Mouse (Mus musculus) adrenal gland, adult 8-10 months (tissue): ENCODE measurements around the gene Pitpnm2. TPM values are rescaled to one million over a fixed set of nuclear protein-coding genes. Genes with fewer than 3 reads are reported as not detected.

ENCODE experiments used
- DNase-seq: peaks from one replicate; pipeline ENCODE4 v3.0.0; 2022
- total RNA-seq, 4 experiments: library from RNA; stranded (reverse); gene quantifications; 2 replicates each; pipeline ENCODE4 v1.2.4; 2022

The Pitpnm2 gene
- total RNA-seq, 4 experiments from 2014 or later = 52.7 to 67.0 (median 62.5) TPM

- DNase-seq = no peak
Observed at GRCm38 (mm10) chr5:124089868-124090267, 159.7 kb downstream of the Pitpnm2 start.

DNA sequence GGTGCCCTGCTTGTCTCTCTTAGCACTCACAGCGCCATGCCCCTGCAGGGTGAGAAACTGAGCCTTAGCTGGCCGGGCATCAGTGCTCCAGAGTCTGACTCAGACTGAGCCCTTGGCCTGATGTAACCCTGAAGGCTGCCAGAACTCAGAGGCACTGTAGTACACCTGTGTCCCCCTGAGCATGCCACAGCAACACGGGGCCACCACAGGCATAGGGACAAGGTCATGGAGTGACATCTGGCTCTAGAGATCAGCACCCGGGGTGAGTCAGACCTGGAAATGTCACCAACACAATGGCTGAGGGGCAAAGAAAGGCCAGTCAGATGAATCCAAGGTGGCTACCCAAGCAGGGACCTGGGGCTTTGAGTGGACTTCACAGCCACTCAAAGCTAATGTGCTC is 162.7 kb downstream of the Pitpnm2 start:
- DNase-seq = peak; percentile 61

DNA sequence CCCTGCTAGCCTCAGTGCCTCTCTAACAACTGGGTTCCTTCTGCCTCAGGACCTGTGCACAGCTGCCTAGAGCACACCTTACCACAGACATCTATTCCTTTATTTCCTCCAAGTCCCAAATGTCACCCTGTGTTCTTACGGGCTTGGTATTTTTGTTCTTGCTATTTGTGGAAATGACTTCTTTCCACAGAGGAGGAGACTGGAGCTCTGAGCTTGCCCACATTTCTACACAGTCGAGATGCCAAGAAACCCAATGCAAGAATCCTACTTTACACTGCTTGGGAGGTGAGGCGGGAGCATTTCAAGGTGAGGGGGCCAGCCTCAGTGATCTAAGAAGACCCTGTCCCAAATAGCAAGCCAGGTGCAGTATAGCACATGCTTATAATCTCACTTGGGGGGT is 164.0 kb downstream of the Pitpnm2 start:
- DNase-seq = no peak

- DNase-seq = peak; percentile 71
Observed at GRCm38 (mm10) chr5:124084588-124085173, 164.9 kb downstream of the Pitpnm2 start.

- no peak for DNase-seq
Observed at GRCm38 (mm10) chr5:124083850-124084587, 165.5 kb downstream of the Pitpnm2 start.

DNA sequence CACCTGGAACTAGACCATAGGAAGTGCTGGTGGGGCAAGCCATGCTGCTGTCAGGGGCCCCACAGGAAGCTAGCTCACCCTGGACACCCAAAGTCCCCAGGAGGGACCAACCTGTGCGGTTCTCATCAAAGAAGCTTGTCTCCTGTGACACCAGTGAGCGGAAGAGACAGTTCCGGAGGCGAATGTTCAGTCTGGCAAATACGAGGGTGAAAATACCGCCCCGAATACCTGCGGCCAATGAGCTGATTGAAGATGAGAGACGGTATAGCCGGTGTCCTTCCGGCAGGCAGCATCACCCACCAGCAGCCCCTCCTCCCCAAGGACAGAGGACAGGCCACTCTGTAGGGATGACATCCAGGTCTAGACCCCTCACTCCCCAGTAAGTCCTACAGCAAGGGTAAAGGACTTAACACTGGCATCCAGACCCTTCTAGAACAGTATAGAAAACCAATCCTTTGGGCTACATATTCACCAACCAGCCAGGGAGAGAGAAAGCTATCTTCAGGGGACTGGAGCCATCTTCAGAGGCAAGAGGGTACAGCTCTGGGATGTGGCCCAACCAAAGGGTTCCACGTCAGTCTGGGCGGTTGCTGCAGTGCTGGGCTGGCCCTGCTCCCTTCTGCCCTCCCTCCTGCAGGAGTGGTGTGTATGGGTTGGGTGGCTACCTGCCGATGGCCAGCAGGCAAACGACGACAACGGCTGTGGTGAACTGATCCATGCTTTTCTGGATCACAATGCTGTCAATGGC is 166.4 kb downstream of the Pitpnm2 start:
- DNase-seq = no peak

- no peak for DNase-seq
Observed at GRCm38 (mm10) chr5:124082447-124082846, 167.1 kb downstream of the Pitpnm2 start.

GRCm38 (mm10) chr5:124079880-124080279 is 169.7 kb downstream of the Pitpnm2 start:
- DNase-seq = no peak

DNA sequence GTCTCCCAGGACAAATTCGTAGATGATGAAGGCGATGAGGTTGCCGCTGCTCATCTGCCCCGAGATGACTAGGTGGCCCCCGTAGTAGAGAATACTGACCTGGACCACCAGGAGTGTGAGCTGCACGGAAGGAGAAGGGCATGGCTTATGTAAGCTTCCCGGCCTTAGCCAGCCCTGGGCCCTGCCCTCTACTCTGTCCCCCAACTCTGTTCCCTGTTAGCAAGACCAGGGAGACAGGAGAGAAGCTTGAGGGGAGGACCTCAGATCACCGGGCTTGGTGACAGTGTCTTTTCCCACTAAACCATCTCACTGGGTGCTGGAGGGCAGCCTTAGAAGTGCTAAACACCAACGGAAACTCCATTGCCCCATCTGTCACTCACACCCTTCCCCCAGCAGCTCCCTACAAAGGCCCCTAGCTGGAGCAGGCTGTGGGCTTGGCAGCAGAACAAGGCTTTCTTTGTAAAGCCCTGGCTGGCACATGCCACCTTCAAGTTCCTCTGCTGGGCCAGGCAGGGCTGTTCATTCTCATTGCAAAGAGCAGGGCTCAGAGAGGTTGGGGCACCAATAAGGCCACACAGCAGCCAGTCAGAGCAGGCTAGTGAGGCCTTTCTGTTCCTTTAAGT is 170.7 kb downstream of the Pitpnm2 start:
- no peak for DNase-seq

GRCm38 (mm10) chr5:124077856-124078460 is 171.6 kb downstream of the Pitpnm2 start:
- no peak for DNase-seq

- no peak for DNase-seq
Observed at GRCm38 (mm10) chr5:124077241-124077640, 172.3 kb downstream of the Pitpnm2 start.

DNA sequence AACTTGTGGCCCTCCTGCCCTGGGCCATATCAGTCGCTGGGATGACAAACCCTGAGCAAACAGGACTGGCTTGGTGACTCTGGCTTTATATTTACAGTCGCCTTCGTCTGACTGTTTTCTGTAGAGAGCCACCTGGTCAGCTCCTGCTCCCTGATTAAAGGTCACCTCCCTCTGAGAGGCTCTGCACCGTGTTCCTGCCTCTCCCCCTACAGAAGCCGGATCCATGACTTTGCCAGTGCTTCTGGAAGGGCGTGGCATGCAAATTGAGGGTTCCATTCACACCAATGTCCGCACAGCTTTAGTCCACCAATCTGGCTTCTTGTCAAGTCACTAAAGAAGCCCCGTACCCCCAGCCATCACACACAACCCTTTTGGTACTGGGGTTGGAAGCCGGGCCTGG is 173.0 kb downstream of the Pitpnm2 start:
- no peak for DNase-seq

GRCm38 (mm10) chr5:124075716-124076115 is 173.8 kb downstream of the Pitpnm2 start:
- DNase-seq = no peak

DNA sequence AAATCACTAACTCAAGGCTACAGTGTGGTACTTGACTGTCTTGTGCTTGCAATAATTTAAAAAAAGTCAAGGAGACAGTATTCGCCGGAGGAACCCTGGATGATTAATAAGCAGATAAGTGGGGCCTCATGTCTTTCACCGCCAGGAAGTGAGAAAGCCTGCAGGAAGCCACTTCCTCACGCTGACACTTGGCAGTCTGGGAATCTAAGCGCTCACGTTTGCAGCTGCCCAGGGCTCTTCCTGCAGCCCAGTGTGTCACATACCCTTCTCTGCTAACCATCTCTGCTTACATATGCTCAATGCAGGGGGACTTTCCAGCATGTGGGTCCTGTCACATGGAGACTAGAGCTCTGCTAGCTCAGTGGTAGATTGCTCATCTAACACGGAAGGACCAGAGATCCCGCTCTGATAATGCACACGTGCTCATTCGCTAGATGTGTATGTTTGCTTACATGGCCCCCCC is 174.7 kb downstream of the Pitpnm2 start:
- DNase-seq = no peak

GRCm38 (mm10) chr5:124073682-124074081 is 175.9 kb downstream of the Pitpnm2 start:
- DNase-seq = no peak

DNA sequence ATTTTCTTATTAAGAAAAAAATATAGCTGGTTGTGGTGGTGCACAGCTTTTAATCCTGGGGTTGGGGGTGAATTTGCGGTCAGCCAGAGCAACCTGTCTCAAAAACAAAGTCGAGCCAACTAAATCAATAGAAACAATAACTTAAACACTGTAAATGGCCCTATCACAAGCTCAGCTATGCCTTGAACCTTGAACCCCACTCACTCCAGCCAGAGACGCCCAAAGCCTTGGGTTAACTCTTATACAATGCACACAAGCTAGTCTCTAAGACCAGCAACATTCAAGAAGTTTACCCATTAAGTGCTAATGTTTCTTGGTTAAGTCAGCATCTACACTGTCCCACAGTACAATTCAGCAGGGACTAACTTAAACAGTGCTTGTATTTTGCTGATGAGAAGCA is 179.9 kb downstream of the Pitpnm2 start:
- DNase-seq = no peak

Other genes with a start within 250 kb of the Pitpnm2 start
- 100 to 1,000 TPM in 1 of 4 experiments, 10 to 100 TPM in 3; 76.1 to 101 (median 91.9) TPM for gene Vps37b, start 217.5 kb downstream of the Pitpnm2 start, total RNA-seq
- 10 to 100 TPM; 11.4 to 21.3 (median 15.4) TPM for gene Abcb9, start 154.0 kb downstream of the Pitpnm2 start, total RNA-seq
- 10 to 100 TPM; 51.2 to 59.3 (median 55.6) TPM for gene Ogfod2, start 137.5 kb downstream of the Pitpnm2 start, total RNA-seq
- 10 to 100 TPM; 46.4 to 72.0 (median 57.1) TPM for gene Arl6ip4, start 133.7 kb downstream of the Pitpnm2 start, total RNA-seq
- 10 to 100 TPM in 2 of 4 experiments, 1 to 10 TPM in 2; 9.3 to 17.8 (median 12.9) TPM for gene Mphosph9, start 78.2 kb upstream of the Pitpnm2 start, total RNA-seq
- 10 to 100 TPM; 14.8 to 19.7 (median 15.9) TPM for gene 2810006K23Rik, start 78.3 kb upstream of the Pitpnm2 start, total RNA-seq
- 100 to 1,000 TPM; 125 to 175 (median 144) TPM for gene Cdk2ap1, start 113.3 kb upstream of the Pitpnm2 start, total RNA-seq
- gene Sbno1, start 176.2 kb upstream of the Pitpnm2 start, total RNA-seq = 100 to 1,000 TPM in 2 of 4 experiments, 10 to 100 TPM in 2; 86.8 to 120 (median 107) TPM
- 100 to 1,000 TPM; 107 to 196 (median 137) TPM for gene Kmt5a, start 190.2 kb upstream of the Pitpnm2 start, total RNA-seq
- gene Rilpl2, start 228.6 kb upstream of the Pitpnm2 start, total RNA-seq = 10 to 100 TPM; 26.3 to 29.7 (median 29.2) TPM
- gene Snrnp35, start 233.4 kb upstream of the Pitpnm2 start, total RNA-seq = 10 to 100 TPM; 17.1 to 23.2 (median 17.5) TPM